Mouse (Mus musculus) embryonic facial prominence, embryonic 13.5 days (tissue): ENCODE measurements around the gene Ivl. TPM values are rescaled to one million over a fixed set of nuclear protein-coding genes. Genes with fewer than 3 reads are reported as not detected.

Source experiments
- ATAC-seq: fragments of 200-750 bp; cut with Nextera tagmentation; 2 replicates; pipeline ENCODE4 v1.8.0; 2017; ENCODE audit warnings: low read depth; ENCODE audit not compliant: insufficient number of reproducible peaks, insufficient read depth, low FRiP score, low TSS enrichment
- H3K27ac ChIP-seq: fragments of 300-500 bp; sonication (generic); 2 replicates; pipeline ENCODE4 v1.5.1; 2015; ENCODE audit warnings: moderate library complexity, mild to moderate bottlenecking, inconsistent platforms
- H3K27me3 ChIP-seq: fragments of 300-500 bp; sonication (generic); 2 replicates; pipeline ENCODE4 v1.6.1; 2015; ENCODE audit warnings: mild to moderate bottlenecking, inconsistent platforms
- H3K36me3 ChIP-seq: fragments of 300-500 bp; sonication (generic); 2 replicates; pipeline ENCODE4 v1.6.1; 2015; ENCODE audit warnings: mild to moderate bottlenecking, inconsistent platforms
- H3K4me1 ChIP-seq: fragments of 300-500 bp; sonication (generic); 2 replicates; pipeline ENCODE4 v1.6.1; 2015; ENCODE audit warnings: inconsistent platforms
- H3K4me2 ChIP-seq: fragments of 300-500 bp; sonication (generic); 2 replicates; pipeline ENCODE4 v1.6.1; 2015; ENCODE audit warnings: moderate library complexity, mild to moderate bottlenecking, inconsistent platforms
- H3K4me3 ChIP-seq: fragments of 300-500 bp; sonication (generic); 2 replicates; pipeline ENCODE4 v1.5.1; 2015; ENCODE audit warnings: mild to moderate bottlenecking, inconsistent platforms
- H3K9ac ChIP-seq: fragments of 300-500 bp; sonication (generic); 2 replicates; pipeline ENCODE4 v1.6.1; 2015; ENCODE audit warnings: mild to moderate bottlenecking, inconsistent platforms
- H3K9me3 ChIP-seq: fragments of 300-500 bp; sonication (generic); 2 replicates; pipeline ENCODE4 v1.6.1; 2016; ENCODE audit warnings: inconsistent platforms
- WGBS: fragments of 180-500 bp; shearing (Covaris S2); methylation state at CpG from one replicate; pipeline ENCODE4 v1.1.7; 2015; ENCODE audit warnings: mixed read lengths; 5-methylcytosine and 5-hydroxymethylcytosine counted together
- polyA plus RNA-seq: library from polyadenylated mRNA; unstranded; fragments of >200 nt; fragmentation: Nextera tagmentation; extraction: Ambion mirVana; gene quantifications from 2 replicates; pipeline ENCODE4 v1.2.1, GENCODE M21; 2015

Gene Ivl
- polyA plus RNA-seq, 1 experiment from 2014 or later = not detected

DNA sequence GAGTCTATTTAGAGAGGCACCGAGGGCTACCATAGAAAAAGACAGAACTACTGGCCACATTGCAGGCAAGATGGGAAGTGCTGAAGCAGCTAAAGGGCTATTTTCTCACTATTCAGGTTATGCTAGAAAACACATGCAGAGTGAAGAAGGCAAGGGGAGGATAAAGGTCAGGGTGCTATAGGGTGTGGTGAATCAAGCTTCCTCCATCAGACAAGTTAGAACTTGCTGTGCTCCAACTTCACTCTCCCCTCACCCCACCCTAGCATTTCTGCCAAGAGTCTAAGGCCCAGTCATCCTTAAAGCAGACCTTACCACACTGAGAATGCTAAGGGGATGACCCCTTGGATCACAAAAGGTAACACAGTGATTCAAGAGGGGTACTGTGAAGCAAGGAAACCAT is 6.0 kb upstream of the Ivl start:
- no peak for ATAC-seq

DNA sequence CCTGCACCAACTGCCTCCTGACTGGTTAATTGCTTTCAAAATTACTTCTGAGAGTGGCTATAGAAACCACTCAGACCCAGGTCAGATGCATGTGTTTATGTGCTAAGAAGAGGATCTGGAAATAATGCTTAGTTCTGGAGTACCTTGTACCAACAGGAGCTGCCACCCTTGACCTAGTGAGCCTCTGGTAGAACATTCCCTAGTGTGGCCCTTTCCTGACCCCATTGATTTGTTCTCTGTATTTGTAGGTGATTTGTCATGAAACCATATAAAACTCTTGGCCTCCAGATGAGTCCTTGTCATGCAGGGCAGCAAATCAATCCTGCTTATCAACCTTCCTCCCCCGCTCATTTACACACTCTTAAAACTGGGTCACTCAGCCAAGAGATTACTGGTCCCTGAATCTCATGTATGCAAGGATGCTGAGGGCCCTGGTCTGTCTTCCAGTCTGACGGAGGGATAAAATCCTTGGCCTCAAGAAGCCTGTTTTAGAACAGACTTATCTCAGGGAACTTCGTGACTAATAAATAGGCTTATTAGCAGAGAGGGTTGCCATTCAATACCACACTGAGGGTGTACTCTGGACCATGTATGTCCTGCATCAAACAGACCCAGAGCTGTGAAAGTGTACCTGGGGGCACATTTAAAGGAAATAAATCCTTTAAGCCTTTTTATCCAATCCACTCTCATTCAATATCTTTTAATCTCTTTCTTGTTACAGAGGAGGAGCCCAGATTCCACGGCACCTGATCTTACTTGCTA is 5.3 kb upstream of the Ivl start:
- no peaks in the 10 kb centered on the region for H3K27me3 ChIP-seq
- H3K4me3 ChIP-seq = no peak overlapping the region
- no peaks in the 10 kb centered on the region for H3K36me3 ChIP-seq
- 67% methylated on average over 4 of the region's 4 CpGs for WGBS
- no peak overlapping the region for H3K27ac ChIP-seq
- H3K4me1 ChIP-seq = no peaks in the 10 kb centered on the region
- no peaks in the 10 kb centered on the region for H3K9me3 ChIP-seq
- no peak for ATAC-seq
- H3K4me2 ChIP-seq = no peak overlapping the region
- no peak overlapping the region for H3K9ac ChIP-seq

More for the DNA sequence above, 6.0 kb upstream of the Ivl start:
- Histone ChIP-seq H3K36me3 (no peaks in the 10 kb centered on the region), H3K4me2 (no peak overlapping the region), H3K9me3 (no peaks in the 10 kb centered on the region), H3K4me1 (no peaks in the 10 kb centered on the region), H3K27ac (no peak overlapping the region), H3K27me3 (no peaks in the 10 kb centered on the region), H3K9ac (no peak overlapping the region), H3K4me3 (no peak overlapping the region)
- WGBS = 69% methylated on average over 1 of the region's 1 CpGs

DNA sequence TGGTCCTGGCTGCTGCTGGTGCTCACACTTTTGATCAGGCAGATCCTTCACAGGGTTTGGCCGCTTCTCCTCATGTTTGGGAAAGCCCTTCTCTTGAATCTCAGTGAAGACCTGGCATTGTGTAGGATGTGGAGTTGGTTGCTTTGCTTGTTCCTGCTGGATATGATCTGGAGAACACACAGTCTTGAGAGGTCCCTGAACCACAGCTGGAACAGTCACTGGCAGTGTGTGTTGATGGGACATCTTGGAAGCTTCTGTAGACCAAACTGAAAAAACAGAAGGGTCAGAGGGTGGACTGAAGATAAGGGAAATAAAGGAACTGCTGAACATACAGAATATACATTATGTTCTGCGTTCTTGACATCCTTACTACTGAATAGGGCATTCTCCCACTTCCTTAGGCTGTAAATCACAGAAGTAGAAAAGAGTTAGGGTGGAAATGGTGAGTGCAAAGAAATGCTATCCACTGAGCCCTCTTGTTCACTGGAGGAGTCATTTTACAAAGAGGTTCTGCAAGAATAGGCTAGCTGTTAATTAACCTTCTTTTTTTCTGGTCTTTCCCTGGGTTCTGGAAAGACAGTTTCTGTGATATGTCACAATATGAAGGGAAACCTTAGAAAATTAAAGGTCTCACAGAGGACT is 900 bp downstream of the Ivl start:
- Histone ChIP-seq H3K9ac (no peak overlapping the region), H3K4me2 (no peak overlapping the region)

DNA sequence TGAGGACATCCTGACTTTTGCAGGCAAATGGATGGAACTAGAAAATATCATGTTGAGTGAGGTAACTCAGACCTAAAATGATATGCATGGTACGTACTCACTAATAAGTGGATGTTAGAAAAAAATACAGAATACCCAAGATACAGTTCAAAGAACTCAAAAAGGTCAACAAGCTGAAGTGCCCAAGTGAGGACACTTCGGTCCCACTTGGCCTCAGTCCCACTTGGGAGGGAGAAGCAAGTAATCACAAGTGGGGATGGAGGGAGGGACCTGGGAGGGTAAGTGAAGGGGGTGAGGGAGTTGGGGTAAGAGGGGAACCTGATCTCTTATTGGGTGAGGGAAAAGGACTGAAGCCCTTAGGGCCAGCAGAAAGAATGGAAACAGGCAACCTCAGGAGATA is 4.8 kb downstream of the Ivl start:
- H3K4me1 ChIP-seq = no peaks in the 10 kb centered on the region
- H3K4me2 ChIP-seq = no peak overlapping the region
- H3K27me3 ChIP-seq = no peaks in the 10 kb centered on the region
- WGBS = 86% methylated on average over 2 of the region's 2 CpGs
- H3K27ac ChIP-seq = no peak overlapping the region
- no peak overlapping the region for H3K9ac ChIP-seq
- ATAC-seq = no peak
- H3K9me3 ChIP-seq = no peaks in the 10 kb centered on the region
- H3K4me3 ChIP-seq = no peak overlapping the region
- H3K36me3 ChIP-seq = no peaks in the 10 kb centered on the region

More for the DNA sequence above, 900 bp downstream of the Ivl start:
- Histone ChIP-seq H3K4me3 (no peak overlapping the region), H3K36me3 (no peaks in the 10 kb centered on the region), H3K9me3 (no peaks in the 10 kb centered on the region), H3K27ac (no peak overlapping the region), H3K27me3 (no peaks in the 10 kb centered on the region), H3K4me1 (no peaks in the 10 kb centered on the region)
- 60% methylated on average over 2 of the region's 2 CpGs for WGBS
- no peak for ATAC-seq

DNA sequence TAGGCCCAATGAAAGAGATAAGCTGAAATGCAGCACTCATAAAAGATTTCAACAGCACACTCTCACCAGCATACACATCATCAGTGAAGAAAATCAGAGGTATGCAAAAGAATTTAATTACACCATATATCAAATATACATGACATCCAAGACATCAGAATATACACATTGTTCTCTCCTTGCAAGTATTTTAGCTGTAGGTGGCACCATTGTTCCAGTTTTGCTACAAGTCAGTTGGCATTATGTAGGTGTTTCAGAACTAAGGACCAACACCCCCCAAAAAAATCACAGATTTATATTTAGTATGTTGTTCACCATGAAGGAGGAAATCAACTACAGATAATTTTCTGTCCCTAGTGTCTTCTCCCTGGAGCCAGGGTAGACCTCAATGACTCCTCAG is 8.1 kb downstream of the Ivl start:
- Histone ChIP-seq H3K27me3 (no peaks in the 10 kb centered on the region), H3K36me3 (no peaks in the 10 kb centered on the region), H3K4me3 (no peak overlapping the region), H3K9me3 (no peaks in the 10 kb centered on the region), H3K9ac (no peak overlapping the region), H3K4me1 (no peaks in the 10 kb centered on the region), H3K27ac (no peak overlapping the region), H3K4me2 (no peak overlapping the region)
- no peak for ATAC-seq

DNA sequence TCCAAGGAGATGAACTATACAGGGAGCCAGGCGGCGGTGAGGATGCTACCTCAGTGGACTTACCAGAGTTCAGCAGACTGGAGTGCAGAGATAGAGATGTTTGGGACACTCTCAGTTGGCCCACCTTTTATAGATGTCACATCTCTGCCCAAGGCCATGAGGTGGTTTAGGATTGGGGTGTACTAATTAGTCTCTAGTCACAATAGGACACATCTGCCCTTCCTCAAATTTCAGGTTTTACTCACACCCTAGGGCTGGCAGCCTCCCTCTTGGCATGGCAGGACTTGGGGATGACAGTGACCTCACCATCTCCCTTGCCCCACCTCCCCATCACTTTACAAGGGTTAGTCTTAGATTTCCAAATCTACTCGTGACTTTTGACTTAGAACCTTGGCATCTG is 39.1 kb downstream of the Ivl start, which contains the start of gene 2310046K23Rik:
TSS of gene 2310046K23Rik (minus strand) at position 101 of the 400 bp plus-strand sequence.
- no peaks in the 10 kb centered on the region for H3K4me1 ChIP-seq
- no peak for ATAC-seq
- H3K4me2 ChIP-seq = no peak within 1 kb of the TSS
- no peaks in the 10 kb centered on the region for H3K9me3 ChIP-seq
- no peaks in the 10 kb centered on the region for H3K36me3 ChIP-seq
- 88% methylated on average over 3 of the region's 3 CpGs for WGBS
- H3K27me3 ChIP-seq = no peaks in the 10 kb centered on the region
- H3K9ac ChIP-seq = no peak within 1 kb of the TSS
- no peak within 1 kb of the TSS for H3K4me3 ChIP-seq
- no peak within 1 kb of the TSS for H3K27ac ChIP-seq

Other genes starting within 250 kb of the Ivl start
- gene Sprr2d, start 234.6 kb downstream of the Ivl start, polyA plus RNA-seq = not detected in 2 replicates
- not detected in 2 replicates for gene Sprr2e, start 221.6 kb downstream of the Ivl start, polyA plus RNA-seq
- gene Sprr2f, start 208.5 kb downstream of the Ivl start, polyA plus RNA-seq = not detected in 2 replicates
- gene Sprr2h, start 188.1 kb downstream of the Ivl start, polyA plus RNA-seq = not detected in 2 replicates
- gene Sprr2i, start 165.7 kb downstream of the Ivl start, polyA plus RNA-seq = not detected in 2 replicates
- not detected in 2 replicates for gene Sprr2j-ps, start 155.7 kb downstream of the Ivl start, polyA plus RNA-seq
- gene Gm9774, start 144.3 kb downstream of the Ivl start, polyA plus RNA-seq = 10.1 and 18.9 TPM in 2 replicates
- gene Sprr2k, start 141.2 kb downstream of the Ivl start, polyA plus RNA-seq = not detected in 2 replicates
- gene Sprr1b, start 134.9 kb downstream of the Ivl start, polyA plus RNA-seq = 1.0 TPM in 1 of 2 replicates, not detected in the other
- not detected in 2 replicates for gene Sprr3, start 115.0 kb downstream of the Ivl start, polyA plus RNA-seq
- 21.6 and 26.7 TPM in 2 replicates for gene Sprr1a, start 87.8 kb downstream of the Ivl start, polyA plus RNA-seq
- gene Sprr4, start 73.2 kb downstream of the Ivl start, polyA plus RNA-seq = not detected in 2 replicates
- gene 2310046K23Rik, start 39.2 kb downstream of the Ivl start, polyA plus RNA-seq = not detected in 2 replicates
- gene Smcp, start 15.3 kb upstream of the Ivl start, polyA plus RNA-seq = not detected in 2 replicates
- not detected in 2 replicates for gene 2210017I01Rik, start 33.8 kb upstream of the Ivl start, polyA plus RNA-seq
- gene Lce6a, start 47.9 kb upstream of the Ivl start, polyA plus RNA-seq = not detected in 2 replicates
- gene Lce1a1, start 74.6 kb upstream of the Ivl start, polyA plus RNA-seq = not detected in 2 replicates
- not detected in 2 replicates for gene Lce1b, start 83.2 kb upstream of the Ivl start, polyA plus RNA-seq
- not detected in 2 replicates for gene Lce1a2, start 96.6 kb upstream of the Ivl start, polyA plus RNA-seq
- gene Lce1c, start 105.5 kb upstream of the Ivl start, polyA plus RNA-seq = not detected in 2 replicates
- gene Lce1d, start 113.5 kb upstream of the Ivl start, polyA plus RNA-seq = not detected in 2 replicates
- not detected in 2 replicates for gene Lce1e, start 135.3 kb upstream of the Ivl start, polyA plus RNA-seq
- gene Lce1f, start 146.6 kb upstream of the Ivl start, polyA plus RNA-seq = not detected in 2 replicates
- not detected in 2 replicates for gene Gm38119, start 165.4 kb upstream of the Ivl start, polyA plus RNA-seq
- gene Lce1g, start 178.6 kb upstream of the Ivl start, polyA plus RNA-seq = not detected in 2 replicates
- not detected in 2 replicates for gene Lce1h, start 191.3 kb upstream of the Ivl start, polyA plus RNA-seq
- gene Lce1i, start 205.2 kb upstream of the Ivl start, polyA plus RNA-seq = not detected in 2 replicates
- gene Lce1j, start 216.8 kb upstream of the Ivl start, polyA plus RNA-seq = not detected in 2 replicates
- not detected in 2 replicates for gene Lce1k, start 234.2 kb upstream of the Ivl start, polyA plus RNA-seq